Mouse (Mus musculus): Measurements from ENCODE around the gene Ptprk. TPM values are rescaled to one million over a fixed set of nuclear protein-coding genes. Genes with fewer than 3 reads are reported as not detected.

The Ptprk gene
- polyA plus RNA-seq, 1 experiment from 2014 or later, result 39.3 TPM

DNA sequence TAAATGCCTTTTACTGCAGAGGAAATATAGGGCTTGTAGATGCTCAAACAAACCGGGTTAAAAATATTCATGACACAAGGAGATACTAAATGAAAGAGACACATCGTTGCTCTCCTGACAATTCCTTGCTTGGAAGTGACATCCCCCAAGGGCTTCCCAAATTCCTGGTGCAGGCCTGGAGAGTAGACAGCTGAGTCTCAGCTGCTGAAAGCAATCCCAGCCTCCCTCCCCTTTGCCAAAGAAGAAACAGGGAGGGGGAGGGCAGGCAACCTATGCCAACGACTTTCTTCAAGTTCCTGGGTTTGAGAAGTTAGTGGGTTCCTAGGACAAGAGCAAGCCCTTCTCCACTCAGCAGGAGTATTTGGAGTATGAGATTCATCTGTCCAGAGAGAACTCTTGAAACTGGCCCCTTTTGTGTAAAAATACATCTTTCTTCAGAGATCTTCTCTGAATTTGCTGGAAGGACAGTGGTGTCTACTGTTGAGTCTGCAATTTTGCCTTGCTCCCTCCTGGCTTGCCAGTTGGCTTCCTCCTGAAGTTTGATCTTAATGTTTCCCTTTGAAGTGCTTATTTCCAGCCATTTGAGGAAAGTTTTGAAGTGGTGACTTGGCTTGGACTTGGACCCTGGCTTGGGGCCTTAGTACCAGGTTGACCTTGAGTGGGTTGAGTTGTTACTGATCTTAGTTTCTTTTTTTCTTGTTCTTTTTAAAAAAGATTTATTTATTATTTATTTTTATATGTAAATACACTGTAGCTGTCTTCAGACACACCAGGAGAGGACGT, 111.6 kb downstream of the Ptprk start:
- no peak overlapping the region for H3K4me2 ChIP-seq (ENCODE audit: low read depth, low read length)
- 67% methylated on average over 4 of the region's 4 CpGs for WGBS
- no peak overlapping the region for H3K9ac ChIP-seq (replicated peaks; ENCODE audit: low read depth, low read length)
- no peak for ATAC-seq (ENCODE audit: low read depth)
- no peaks in the 10 kb centered on the region for H3K36me3 ChIP-seq (ENCODE audit: control insufficient read depth, insufficient read depth, low read length)
- no peak overlapping the region for H3K27ac ChIP-seq (ENCODE audit: low read depth, low read length)
- H3K4me3 ChIP-seq (ENCODE audit: low read depth, low read length), result no peak overlapping the region
- H3K9me3 ChIP-seq (ENCODE audit: control insufficient read depth, low read length), result no peaks in the 10 kb centered on the region
- H3K27me3 ChIP-seq (ENCODE audit: control insufficient read depth, insufficient read depth, low read length), result no peaks in the 10 kb centered on the region
- no peaks in the 10 kb centered on the region for H3K4me1 ChIP-seq (ENCODE audit: control insufficient read depth, insufficient read depth, low read length)

DNA sequence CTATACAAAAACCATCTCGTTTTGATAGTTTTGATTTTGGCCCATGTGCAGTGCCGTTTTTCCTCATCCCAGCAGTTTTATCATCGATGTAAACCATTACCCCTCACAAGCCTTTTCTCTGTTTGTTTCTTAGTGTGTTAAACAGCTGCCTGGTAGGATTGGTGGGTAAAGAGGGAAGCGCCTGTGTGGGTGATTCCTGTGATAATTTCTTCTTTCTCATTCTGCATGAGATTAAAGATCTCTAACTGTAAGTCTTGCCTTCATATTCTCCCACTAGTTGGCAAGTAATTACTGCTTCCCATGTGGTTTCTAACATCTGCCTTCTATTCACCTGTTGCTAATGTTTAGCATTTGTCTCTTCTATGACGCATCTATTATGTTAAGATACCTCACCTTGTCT, 116.8 kb downstream of the Ptprk start:
- Histone ChIP-seq H3K4me2 (ENCODE audit: low read depth, low read length) (no peak overlapping the region), H3K4me1 (ENCODE audit: control insufficient read depth, insufficient read depth, low read length) (no peaks in the 10 kb centered on the region)

DNA sequence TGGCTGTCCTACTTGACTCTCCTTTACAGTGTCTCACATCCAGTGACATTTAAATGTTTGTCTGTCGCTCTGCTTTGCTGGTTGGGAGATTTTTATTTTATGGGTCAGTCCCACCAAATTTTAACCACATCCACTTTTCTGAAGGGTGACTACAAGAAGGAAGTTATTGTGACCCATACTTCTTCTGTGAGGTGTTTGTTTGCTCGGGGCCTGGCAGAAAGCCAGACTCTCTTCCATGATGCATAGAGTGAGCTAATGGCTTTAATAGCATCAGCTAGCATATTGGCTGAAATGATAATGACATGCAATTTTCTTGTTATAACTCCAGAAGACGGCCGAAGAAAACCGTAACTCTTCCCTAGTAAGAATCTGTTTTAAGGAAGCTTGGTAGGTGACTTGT, 119.0 kb downstream of the Ptprk start:
- Histone ChIP-seq H3K36me3 (ENCODE audit: control insufficient read depth, insufficient read depth, low read length) (no peaks in the 10 kb centered on the region), H3K9me3 (ENCODE audit: control insufficient read depth, low read length) (no peaks in the 10 kb centered on the region), H3K4me3 (ENCODE audit: low read depth, low read length) (no peak overlapping the region), H3K27ac (ENCODE audit: low read depth, low read length) (no peak overlapping the region), H3K4me1 (ENCODE audit: control insufficient read depth, insufficient read depth, low read length) (no peaks in the 10 kb centered on the region), H3K27me3 (ENCODE audit: control insufficient read depth, insufficient read depth, low read length) (no peaks in the 10 kb centered on the region), H3K4me2 (ENCODE audit: low read depth, low read length) (no peak overlapping the region), H3K9ac (replicated peaks; ENCODE audit: low read depth, low read length) (no peak overlapping the region)
- ATAC-seq (ENCODE audit: low read depth), result no peak
- WGBS, result 71% methylated on average over 5 of the region's 5 CpGs

More for the DNA sequence above, 116.8 kb downstream of the Ptprk start:
- H3K36me3 ChIP-seq (ENCODE audit: control insufficient read depth, insufficient read depth, low read length), result no peaks in the 10 kb centered on the region
- no peaks in the 10 kb centered on the region for H3K9me3 ChIP-seq (ENCODE audit: control insufficient read depth, low read length)
- H3K4me3 ChIP-seq (ENCODE audit: low read depth, low read length), result no peak overlapping the region
- no peaks in the 10 kb centered on the region for H3K27me3 ChIP-seq (ENCODE audit: control insufficient read depth, insufficient read depth, low read length)
- 90% methylated on average over 5 of the region's 5 CpGs for WGBS
- H3K9ac ChIP-seq (replicated peaks; ENCODE audit: low read depth, low read length), result no peak overlapping the region
- no peak for ATAC-seq (ENCODE audit: low read depth)
- H3K27ac ChIP-seq (ENCODE audit: low read depth, low read length), result no peak overlapping the region

DNA sequence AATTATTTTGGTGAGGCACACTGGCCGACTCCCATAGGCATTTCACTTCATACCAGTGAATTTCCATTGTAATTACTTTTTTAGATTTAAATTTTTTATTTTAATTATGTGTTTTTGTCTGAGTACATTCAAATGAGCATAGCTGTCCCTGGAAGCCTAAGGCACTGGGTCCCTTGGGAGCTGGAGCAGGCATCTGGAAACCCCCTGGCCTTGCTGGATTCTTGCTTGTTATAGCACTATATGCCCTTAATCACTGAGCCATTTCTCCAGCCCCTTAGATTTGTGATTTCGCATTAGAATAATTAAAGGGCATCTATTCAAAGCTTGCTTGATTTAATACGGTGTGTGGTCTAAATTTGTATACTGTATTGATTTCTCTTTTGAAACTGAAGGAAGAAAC, 126.0 kb downstream of the Ptprk start:
- Histone ChIP-seq H3K4me2 (ENCODE audit: low read depth, low read length) (no peak overlapping the region), H3K4me3 (ENCODE audit: low read depth, low read length) (no peak overlapping the region), H3K9me3 (ENCODE audit: control insufficient read depth, low read length) (no peaks in the 10 kb centered on the region), H3K27ac (ENCODE audit: low read depth, low read length) (no peak overlapping the region), H3K9ac (replicated peaks; ENCODE audit: low read depth, low read length) (no peak overlapping the region), H3K27me3 (ENCODE audit: control insufficient read depth, insufficient read depth, low read length) (no peaks in the 10 kb centered on the region), H3K4me1 (ENCODE audit: control insufficient read depth, insufficient read depth, low read length) (no peaks in the 10 kb centered on the region), H3K36me3 (ENCODE audit: control insufficient read depth, insufficient read depth, low read length) (no peaks in the 10 kb centered on the region)
- WGBS, result 50% methylated on average over 3 of the region's 3 CpGs
- no peak for ATAC-seq (ENCODE audit: low read depth)

DNA sequence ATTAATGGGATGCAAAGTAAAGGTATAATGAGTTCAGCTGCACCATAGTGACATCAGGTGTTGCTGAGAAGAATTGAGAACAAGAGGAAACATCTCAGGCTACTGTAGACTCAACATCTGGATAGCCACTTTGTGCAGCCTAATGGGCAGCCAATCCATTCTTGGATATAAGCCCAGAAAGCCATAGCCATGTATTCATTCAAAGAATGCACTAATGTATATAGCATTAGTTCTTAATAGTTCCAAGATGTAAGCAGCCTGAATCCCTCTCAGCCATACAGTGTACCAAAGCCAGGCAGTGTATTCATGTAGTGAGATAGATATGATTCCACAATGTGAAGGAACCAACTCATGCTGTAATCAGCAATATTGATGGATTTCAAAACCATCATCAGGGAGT, 134.8 kb downstream of the Ptprk start:
- no peaks in the 10 kb centered on the region for H3K9me3 ChIP-seq (ENCODE audit: control insufficient read depth, low read length)
- H3K4me3 ChIP-seq (ENCODE audit: low read depth, low read length), result no peak overlapping the region
- H3K27ac ChIP-seq (ENCODE audit: low read depth, low read length), result no peak overlapping the region
- no peaks in the 10 kb centered on the region for H3K36me3 ChIP-seq (ENCODE audit: control insufficient read depth, insufficient read depth, low read length)
- no peak for ATAC-seq (ENCODE audit: low read depth)
- H3K4me2 ChIP-seq (ENCODE audit: low read depth, low read length), result no peak overlapping the region
- H3K9ac ChIP-seq (replicated peaks; ENCODE audit: low read depth, low read length), result no peak overlapping the region
- H3K4me1 ChIP-seq (ENCODE audit: control insufficient read depth, insufficient read depth, low read length), result no peaks in the 10 kb centered on the region
- no peaks in the 10 kb centered on the region for H3K27me3 ChIP-seq (ENCODE audit: control insufficient read depth, insufficient read depth, low read length)

- Histone ChIP-seq H3K9me3 (ENCODE audit: control insufficient read depth, low read length) (no peaks in the 10 kb centered on the region), H3K36me3 (ENCODE audit: control insufficient read depth, insufficient read depth, low read length) (no peaks in the 10 kb centered on the region), H3K27ac (ENCODE audit: low read depth, low read length) (no peak overlapping the region), H3K9ac (replicated peaks; ENCODE audit: low read depth, low read length) (no peak overlapping the region), H3K4me3 (ENCODE audit: low read depth, low read length) (no peak overlapping the region), H3K27me3 (ENCODE audit: control insufficient read depth, insufficient read depth, low read length) (no peaks in the 10 kb centered on the region), H3K4me1 (ENCODE audit: control insufficient read depth, insufficient read depth, low read length) (no peaks in the 10 kb centered on the region), H3K4me2 (ENCODE audit: low read depth, low read length) (no peak overlapping the region)
- ATAC-seq (ENCODE audit: low read depth), result no peak
- WGBS, result 92% methylated on average over 1 of the region's 1 CpGs
These were observed 137.5 kb downstream of the Ptprk start for GRCm38 (mm10) chr10:28212083-28212482.

DNA sequence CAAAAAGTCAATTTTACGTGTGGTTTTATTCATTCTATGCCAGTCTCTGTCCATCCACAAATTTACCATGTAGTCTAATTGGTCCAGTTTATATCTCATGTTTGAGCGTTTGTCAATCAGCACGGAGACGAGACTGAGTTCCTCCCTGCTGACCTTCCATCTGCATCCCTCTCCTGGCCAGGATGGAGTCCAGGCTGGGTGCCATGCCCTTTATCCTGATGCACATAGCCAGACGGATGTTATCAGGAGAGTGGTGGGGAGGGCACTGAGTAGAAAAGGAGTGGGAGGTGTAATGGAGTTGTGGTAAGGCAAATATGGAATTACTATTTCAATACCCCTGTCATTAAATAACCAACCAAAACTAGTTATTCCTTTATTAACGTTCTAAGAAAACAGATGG, 140.5 kb downstream of the Ptprk start:
- no peaks in the 10 kb centered on the region for H3K36me3 ChIP-seq (ENCODE audit: control insufficient read depth, insufficient read depth, low read length)
- no peaks in the 10 kb centered on the region for H3K4me1 ChIP-seq (ENCODE audit: control insufficient read depth, insufficient read depth, low read length)
- H3K4me2 ChIP-seq (ENCODE audit: low read depth, low read length), result no peak overlapping the region
- no peak overlapping the region for H3K4me3 ChIP-seq (ENCODE audit: low read depth, low read length)
- H3K9ac ChIP-seq (replicated peaks; ENCODE audit: low read depth, low read length), result no peak overlapping the region
- H3K27ac ChIP-seq (ENCODE audit: low read depth, low read length), result no peak overlapping the region
- 89% methylated on average over 6 of the region's 6 CpGs for WGBS
- H3K9me3 ChIP-seq (ENCODE audit: control insufficient read depth, low read length), result no peaks in the 10 kb centered on the region
- ATAC-seq (ENCODE audit: low read depth), result no peak
- H3K27me3 ChIP-seq (ENCODE audit: control insufficient read depth, insufficient read depth, low read length), result no peaks in the 10 kb centered on the region

GRCm38 (mm10) chr10:28223602-28224001, 149.0 kb downstream of the Ptprk start:
- Histone ChIP-seq H3K36me3 (ENCODE audit: control insufficient read depth, insufficient read depth, low read length) (no peaks in the 10 kb centered on the region), H3K27me3 (ENCODE audit: control insufficient read depth, insufficient read depth, low read length) (no peaks in the 10 kb centered on the region), H3K4me1 (ENCODE audit: control insufficient read depth, insufficient read depth, low read length) (peaks cover 7% of the 10 kb centered on the region; the same call in 1 of the 2 replicates), H3K27ac (ENCODE audit: low read depth, low read length) (no peak overlapping the region), H3K9me3 (ENCODE audit: control insufficient read depth, low read length) (no peaks in the 10 kb centered on the region), H3K4me3 (ENCODE audit: low read depth, low read length) (no peak overlapping the region), H3K4me2 (ENCODE audit: low read depth, low read length) (no peak overlapping the region), H3K9ac (replicated peaks; ENCODE audit: low read depth, low read length) (no peak overlapping the region)
- ATAC-seq (ENCODE audit: low read depth), result peak; percentile 65; the same call in 1 of the 2 replicates
- 55% methylated on average over 6 of the region's 6 CpGs for WGBS

GRCm38 (mm10) chr10:28224376-28224775, 149.8 kb downstream of the Ptprk start:
- H3K4me3 ChIP-seq (ENCODE audit: low read depth, low read length), result no peak overlapping the region
- no peak overlapping the region for H3K4me2 ChIP-seq (ENCODE audit: low read depth, low read length)
- no peak for ATAC-seq (ENCODE audit: low read depth)
- H3K27me3 ChIP-seq (ENCODE audit: control insufficient read depth, insufficient read depth, low read length), result no peaks in the 10 kb centered on the region
- no peaks in the 10 kb centered on the region for H3K9me3 ChIP-seq (ENCODE audit: control insufficient read depth, low read length)
- 56% methylated on average over 1 of the region's 1 CpGs for WGBS
- peaks cover 7% of the 10 kb centered on the region; the same call in 1 of the 2 replicates for H3K4me1 ChIP-seq (ENCODE audit: control insufficient read depth, insufficient read depth, low read length)
- H3K9ac ChIP-seq (replicated peaks; ENCODE audit: low read depth, low read length), result no peak overlapping the region
- H3K27ac ChIP-seq (ENCODE audit: low read depth, low read length), result no peak overlapping the region
- no peaks in the 10 kb centered on the region for H3K36me3 ChIP-seq (ENCODE audit: control insufficient read depth, insufficient read depth, low read length)

All from neural tube, embryonic 14.5 days (tissue).